Mouse (Mus musculus): ENCODE data around the gene Mcrs1. TPM values are rescaled to one million over a fixed set of nuclear protein-coding genes. Genes with fewer than 3 reads are reported as not detected.

Gene Mcrs1
- total and polyA plus RNA-seq, 2 experiments from 2014 or later = 199 to 229 TPM

GRCm38 (mm10) chr15:99225081-99225810, 26.5 kb downstream of the Mcrs1 start:
- 2% methylated on average over 22 of the region's 22 CpGs for WGBS
- Histone ChIP-seq H3K4me1 (ENCODE audit: insufficient read depth, low read length) (peaks cover 11% of the 10 kb centered on the region), H3K9me3 (ENCODE audit: low read length) (no peaks in the 10 kb centered on the region), H3K36me3 (ENCODE audit: insufficient read depth, low read length) (no peaks in the 10 kb centered on the region), H3K4me2 (ENCODE audit: low read depth, low read length) (peak overlapping the region; percentile 57; the same call in 1 of the 2 replicates), H3K27me3 (ENCODE audit: insufficient read depth, low read length) (peaks cover 53% of the 10 kb centered on the region), H3K9ac (replicated peaks; ENCODE audit: low read length) (0 out of 2 replicates have a peak overlapping the region, but pooled peaks have one; percentile 9), H3K4me3 (ENCODE audit: low read length) (peak overlapping the region; percentile 32), H3K27ac (no peak overlapping the region)
- peak; percentile 13 for DNase-seq (ENCODE audit: low spot score)
- no peak for ATAC-seq
- no peak for TF ChIP-seq CTCF (IDR thresholded peaks at IDR 0.05; ENCODE audit: low read depth)

GRCm38 (mm10) chr15:99224208-99224911, 27.4 kb downstream of the Mcrs1 start, which contains the start of gene Kcnh3:
Kcnh3 (plus strand) TSS chr15:99224861.
- ATAC-seq (0 out of 2 replicates have a peak, but pooled peaks have one; percentile 4), DNase-seq (ENCODE audit: low spot score) (peak; percentile 40)
- peaks cover 11% of the 10 kb centered on the region for H3K4me1 ChIP-seq (ENCODE audit: insufficient read depth, low read length)
- peak within 1 kb of the TSS; percentile 32 for H3K4me3 ChIP-seq (ENCODE audit: low read length)
- H3K36me3 ChIP-seq (ENCODE audit: insufficient read depth, low read length) = no peaks in the 10 kb centered on the region
- H3K4me2 ChIP-seq (ENCODE audit: low read depth, low read length) = peak within 1 kb of the TSS; percentile 57
- peaks cover 56% of the 10 kb centered on the region for H3K27me3 ChIP-seq (ENCODE audit: insufficient read depth, low read length)
- TF ChIP-seq CTCF (IDR thresholded peaks at IDR 0.05; ENCODE audit: low read depth) = peak; percentile 7; the same call in 1 of the 2 replicates
- WGBS = under 1% methylated on average over 53 of the region's 66 CpGs
- H3K27ac ChIP-seq = no peak within 1 kb of the TSS
- H3K9ac ChIP-seq (replicated peaks; ENCODE audit: low read length) = 0 out of 2 replicates have a peak within 1 kb of the TSS, but pooled peaks have one; percentile 9
- no peaks in the 10 kb centered on the region for H3K9me3 ChIP-seq (ENCODE audit: low read length)

GRCm38 (mm10) chr15:99223585-99224207, 28.1 kb downstream of the Mcrs1 start:
- H3K9ac ChIP-seq (replicated peaks; ENCODE audit: low read length) = no peak overlapping the region
- no peak for TF ChIP-seq CTCF (IDR thresholded peaks at IDR 0.05; ENCODE audit: low read depth)
- no peak for ATAC-seq
- no peak overlapping the region for H3K27ac ChIP-seq
- peak overlapping the region; percentile 57 for H3K4me2 ChIP-seq (ENCODE audit: low read depth, low read length)
- peaks cover 11% of the 10 kb centered on the region for H3K4me1 ChIP-seq (ENCODE audit: insufficient read depth, low read length)
- H3K9me3 ChIP-seq (ENCODE audit: low read length) = no peaks in the 10 kb centered on the region
- WGBS = 0% methylated on average over 37 of the region's 46 CpGs
- DNase-seq (ENCODE audit: low spot score) = peak; percentile 27
- H3K36me3 ChIP-seq (ENCODE audit: insufficient read depth, low read length) = no peaks in the 10 kb centered on the region
- H3K27me3 ChIP-seq (ENCODE audit: insufficient read depth, low read length) = peaks cover 57% of the 10 kb centered on the region
- H3K4me3 ChIP-seq (ENCODE audit: low read length) = peak overlapping the region; percentile 32

- Histone ChIP-seq H3K4me1 (ENCODE audit: insufficient read depth, low read length) (peaks cover 11% of the 10 kb centered on the region), H3K27ac (no peak overlapping the region), H3K9ac (replicated peaks; ENCODE audit: low read length) (no peak overlapping the region), H3K9me3 (ENCODE audit: low read length) (no peaks in the 10 kb centered on the region), H3K27me3 (ENCODE audit: insufficient read depth, low read length) (peaks cover 55% of the 10 kb centered on the region), H3K4me3 (ENCODE audit: low read length) (peak overlapping the region; percentile 32), H3K4me2 (ENCODE audit: low read depth, low read length) (peak overlapping the region; percentile 57), H3K36me3 (ENCODE audit: insufficient read depth, low read length) (no peaks in the 10 kb centered on the region)
- ATAC-seq (no peak), DNase-seq (ENCODE audit: low spot score) (no peak)
- no peak for TF ChIP-seq CTCF (IDR thresholded peaks at IDR 0.05; ENCODE audit: low read depth)
- 4% methylated on average over 18 of the region's 18 CpGs for WGBS
These were observed 28.8 kb downstream of the Mcrs1 start for GRCm38 (mm10) chr15:99222794-99223584.

- Histone ChIP-seq H3K4me2 (ENCODE audit: low read depth, low read length) (no peak overlapping the region), H3K9ac (replicated peaks; ENCODE audit: low read length) (no peak overlapping the region), H3K4me3 (ENCODE audit: low read length) (no peak overlapping the region), H3K4me1 (ENCODE audit: insufficient read depth, low read length) (peaks cover 11% of the 10 kb centered on the region), H3K36me3 (ENCODE audit: insufficient read depth, low read length) (no peaks in the 10 kb centered on the region), H3K27me3 (ENCODE audit: insufficient read depth, low read length) (peaks cover 41% of the 10 kb centered on the region), H3K9me3 (ENCODE audit: low read length) (no peaks in the 10 kb centered on the region), H3K27ac (no peak overlapping the region)
- TF ChIP-seq CTCF (IDR thresholded peaks at IDR 0.05; ENCODE audit: low read depth) = no peak
- ATAC-seq = no peak
- no peak for DNase-seq (ENCODE audit: low spot score)
- 13% methylated on average over 8 of the region's 8 CpGs for WGBS
These were observed 30.3 kb downstream of the Mcrs1 start for GRCm38 (mm10) chr15:99221315-99221952.
